16 mouse cellular contexts compared by ENCODE assay signal in the genomic region with DNA sequence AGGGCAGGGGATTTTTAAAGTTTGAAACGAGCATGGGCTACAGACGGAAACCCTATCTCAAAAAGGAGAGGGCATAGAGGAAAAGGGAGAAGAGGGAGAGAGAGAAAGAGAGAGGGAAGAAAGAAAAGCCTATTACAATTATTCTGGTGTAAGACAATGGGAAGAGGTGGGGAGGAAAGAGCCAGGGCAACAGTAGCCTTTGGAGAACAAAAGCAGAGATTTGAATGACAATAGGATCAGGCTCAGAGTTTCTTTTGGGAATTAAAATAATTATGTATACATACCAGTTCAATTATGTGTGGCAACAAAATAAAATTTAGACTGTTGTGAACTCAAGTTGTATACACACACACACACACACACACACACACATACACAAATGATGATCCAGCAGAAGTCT. TPM values are rescaled to one million over a fixed set of nuclear protein-coding genes. Genes with fewer than 3 reads are reported as not detected.
DNase-seq lines count a peak whose midpoint lies in the region; ATAC-seq lines count a peak whose summit lies in the region.
"Had no signal": no experiment of that assay in that cellular context is flagged by ENCODE, and none has a peak within 500 bp of the region (broad histone marks: within the 10 kb centered on the region; RNA-seq: fewer than 3 reads in every experiment).

No protein-coding gene starts in this region.

- peak overlapping the region; percentile 58; the same call in 1 of the 2 replicates for H3K4me2 ChIP-seq in forebrain, embryonic 12.5 days
- H3K4me2 ChIP-seq in forebrain, embryonic 15.5 days (replicated peaks) = no peak overlapping the region
- 0 out of 2 replicates have a peak overlapping the region, but pooled peaks have one; percentile 79 for H3K4me2 ChIP-seq in lung, embryonic 15.5 days
- H3K4me2 ChIP-seq in midbrain, embryonic 13.5 days (replicated peaks) = 0 out of 2 replicates have a peak overlapping the region, but pooled peaks have one; percentile 68

- 0 out of 2 replicates have a peak overlapping the region, but pooled peaks have one; percentile 17 for H3K9ac ChIP-seq in forebrain, embryonic 12.5 days
- H3K9ac ChIP-seq in forebrain, embryonic 15.5 days (replicated peaks) = no peak overlapping the region
- no peak overlapping the region for H3K9ac ChIP-seq in lung, embryonic 15.5 days
- peak overlapping the region; percentile 37; the same call in 1 of the 2 replicates for H3K9ac ChIP-seq in midbrain, embryonic 13.5 days (replicated peaks)
- H3K9ac ChIP-seq: embryonic facial prominence, embryonic 13.5 days had no signal

- WGBS in forebrain, embryonic 12.5 days = 38% methylated on average over 2 of the region's 2 CpGs
- 44% methylated on average over 2 of the region's 2 CpGs for WGBS in forebrain, embryonic 15.5 days
- WGBS in lung, embryonic 15.5 days = 93% methylated on average over 2 of the region's 2 CpGs
- WGBS in midbrain, embryonic 13.5 days = 17% methylated on average over 2 of the region's 2 CpGs

- no peaks in the 10 kb centered on the region for H3K9me3 ChIP-seq in forebrain, embryonic 12.5 days
- H3K9me3 ChIP-seq in forebrain, embryonic 15.5 days = no peaks in the 10 kb centered on the region
- no peaks in the 10 kb centered on the region for H3K9me3 ChIP-seq in lung, embryonic 15.5 days
- no peaks in the 10 kb centered on the region for H3K9me3 ChIP-seq in midbrain, embryonic 13.5 days
- H3K9me3 ChIP-seq: embryonic facial prominence, embryonic 13.5 days had no signal

- H3K4me1 ChIP-seq in forebrain, embryonic 12.5 days = peaks cover 25% of the 10 kb centered on the region
- H3K4me1 ChIP-seq in forebrain, embryonic 15.5 days = peaks cover 26% of the 10 kb centered on the region
- peaks cover 16% of the 10 kb centered on the region for H3K4me1 ChIP-seq in lung, embryonic 15.5 days
- peaks cover 31% of the 10 kb centered on the region for H3K4me1 ChIP-seq in midbrain, embryonic 13.5 days (replicated peaks)

- no peaks in the 10 kb centered on the region for H3K27me3 ChIP-seq in forebrain, embryonic 12.5 days
- H3K27me3 ChIP-seq in forebrain, embryonic 15.5 days = no peaks in the 10 kb centered on the region
- H3K27me3 ChIP-seq in lung, embryonic 15.5 days = no peaks in the 10 kb centered on the region
- no peaks in the 10 kb centered on the region for H3K27me3 ChIP-seq in midbrain, embryonic 13.5 days
- H3K27me3 ChIP-seq: embryonic facial prominence, embryonic 13.5 days had no signal

- no peaks in the 10 kb centered on the region for H3K36me3 ChIP-seq in forebrain, embryonic 12.5 days (replicated peaks)
- H3K36me3 ChIP-seq in forebrain, embryonic 15.5 days = no peaks in the 10 kb centered on the region
- H3K36me3 ChIP-seq in lung, embryonic 15.5 days = no peaks in the 10 kb centered on the region
- no peaks in the 10 kb centered on the region for H3K36me3 ChIP-seq in midbrain, embryonic 13.5 days
- H3K36me3 ChIP-seq: embryonic facial prominence, embryonic 13.5 days had no signal

- no peak for DNase-seq in lung, postnatal 14 days
- DNase-seq in ES-CJ7 (ENCODE audit: low read depth, low spot score) = peak; percentile 58
- DNase-seq in gastrocnemius, postnatal 14 days = no peak
- DNase-seq in embryo, embryonic 10 days (ENCODE audit: low spot score) = no peak
- DNase-seq: adrenal gland, postnatal 10 days; gastrocnemius, postnatal 25 days; kidney, adult 18-20 months; liver; lung, adult 18-20 months; lung, postnatal 36 days; thymus, postnatal 14 days had no signal

- intact Hi-C loops in gastrocnemius, postnatal 14 days (cut with DNase I; ENCODE audit: low total_unique reads) = loop anchor here (5.0 kb wide), 1 partner anchor 93 kb away; a partner anchor contains a TSS

- ATAC-seq in forebrain, embryonic 12.5 days (ENCODE audit: low FRiP score) = no peak
- no peak for ATAC-seq in forebrain, embryonic 15.5 days (replicated peaks)
- ATAC-seq in lung, embryonic 15.5 days (ENCODE audit: borderline replicate concordance, extremely low read depth, low FRiP score, low TSS enrichment) = no peak
- ATAC-seq in midbrain, embryonic 13.5 days = no peak

- H3K27ac ChIP-seq in forebrain, embryonic 12.5 days = no peak overlapping the region; the same call in 1 of the 2 replicates
- H3K27ac ChIP-seq in forebrain, embryonic 15.5 days (replicated peaks) = no peak overlapping the region
- no peak overlapping the region for H3K27ac ChIP-seq in lung, embryonic 15.5 days
- H3K27ac ChIP-seq in midbrain, embryonic 13.5 days = peak overlapping the region; percentile 99; the same call in 1 of the 2 replicates

- no peak overlapping the region for H3K4me3 ChIP-seq in forebrain, embryonic 12.5 days (replicated peaks)
- no peak overlapping the region for H3K4me3 ChIP-seq in forebrain, embryonic 15.5 days
- no peak overlapping the region for H3K4me3 ChIP-seq in lung, embryonic 15.5 days
- H3K4me3 ChIP-seq in midbrain, embryonic 13.5 days (replicated peaks) = no peak overlapping the region

RNA-seq across cellular contexts. Expression of a gene that starts 43.2 kb away (rescaled TPM):
- 61.0 and 61.9 TPM in 2 replicates for polyA plus RNA-seq in forebrain, embryonic 12.5 days (2016; fragmentation: Nextera tagmentation; extraction: Ambion mirVana)
- 36.0 and 42.1 TPM in 2 replicates for polyA plus RNA-seq in forebrain, embryonic 15.5 days (2015; fragmentation: Nextera tagmentation; extraction: Ambion mirVana)
- 36.6 and 43.1 TPM in 2 replicates for polyA plus RNA-seq in lung, embryonic 15.5 days (2015; fragmentation: Nextera tagmentation; extraction: Ambion mirVana)
- 41.6 and 46.4 TPM in 2 replicates for polyA plus RNA-seq in midbrain, embryonic 13.5 days (2015; fragmentation: Nextera tagmentation; extraction: Ambion mirVana)
- 10 to 100 TPM; 24.2 to 27.9 TPM for total RNA-seq in gastrocnemius, postnatal 14 days (2021)

Comparison
In these comparisons a context has a peak if more than half of its experiments do, and no peak if none do; other contexts are left out.
1. H3K9ac ChIP-seq: peak in forebrain, embryonic 12.5 days (single experiment) and midbrain, embryonic 13.5 days (single experiment); none in forebrain, embryonic 15.5 days (single experiment) and lung, embryonic 15.5 days (single experiment).